Mouse (Mus musculus) C2C12 (cell line): Measurements from ENCODE around the gene Mvp.

ENCODE experiments used
- CTCF ChIP-seq: IDR thresholded peaks from one replicate; pipeline ENCODE4 v1.5.1; 2011; ENCODE audit not compliant: control insufficient read depth, insufficient read depth, insufficient read length
- USF1 ChIP-seq: IDR thresholded peaks from one replicate; pipeline ENCODE4 v1.6.1; 2011; ENCODE audit warnings: low read depth, mild to moderate bottlenecking, control low read depth, moderate library complexity

DNA sequence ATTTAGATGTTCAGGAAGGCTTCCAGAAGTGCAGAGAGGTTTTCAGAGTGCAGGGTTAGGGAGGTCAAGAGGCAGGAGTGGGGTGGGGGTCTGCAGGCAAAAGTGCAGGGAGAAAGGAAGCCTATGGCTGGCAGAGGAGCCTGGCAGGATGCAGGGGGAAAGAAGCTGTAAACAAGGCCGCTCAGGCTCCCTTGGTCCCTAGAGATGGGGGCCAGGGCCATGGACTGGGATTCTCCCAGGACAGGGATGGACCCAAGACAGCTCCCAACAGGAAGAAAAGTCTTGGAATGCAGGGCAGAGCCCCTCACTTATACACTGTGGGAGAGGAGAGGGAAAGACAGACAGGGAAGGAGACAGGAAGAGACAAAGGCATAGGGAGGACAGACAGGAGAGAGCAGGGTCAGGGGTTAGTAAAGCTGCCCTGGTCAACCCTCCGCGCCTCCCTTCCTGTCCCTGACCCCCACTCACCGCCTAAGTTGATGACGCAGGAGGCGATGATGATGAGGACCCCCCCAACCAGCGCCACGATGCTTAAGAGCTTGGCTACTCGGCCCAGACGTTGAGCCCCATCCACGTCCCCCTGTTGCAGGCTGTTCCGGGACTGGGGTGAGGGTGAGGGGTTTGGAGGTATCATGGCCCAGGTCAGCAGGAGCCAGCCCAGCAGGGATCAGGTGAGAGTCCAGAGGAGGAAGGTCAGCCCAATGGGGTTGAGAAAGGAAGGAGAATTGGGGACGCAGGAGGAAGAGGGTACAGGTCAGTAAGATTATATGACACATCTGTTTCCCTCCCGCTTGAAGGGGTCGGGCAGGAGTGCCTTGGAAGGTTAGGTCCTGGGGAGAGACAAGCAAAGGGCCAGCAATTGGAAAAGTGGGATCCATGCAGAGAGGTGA is 4.2 kb upstream of the Mvp start:
- TF ChIP-seq CTCF: no peak
- TF ChIP-seq USF1: no peak
